Mouse (Mus musculus) lung, embryonic 14.5 days (tissue): ENCODE measurements around the gene Gm17334. TPM values are rescaled to one million over a fixed set of nuclear protein-coding genes. Genes with fewer than 3 reads are reported as not detected.

ENCODE experiments used
- ATAC-seq: fragments of 200-750 bp; cut with Nextera tagmentation; 2 replicates; pipeline ENCODE4 v1.8.0; 2017; ENCODE audit warnings: mild to moderate bottlenecking, moderate TSS enrichment, moderate library complexity; ENCODE audit not compliant: insufficient read depth
- DNase-seq: peaks from one replicate; pipeline ENCODE4 v3.0.0-alpha.2; 2015
- H3K27ac ChIP-seq: fragments of 300-500 bp; sonication (generic); 2 replicates; pipeline ENCODE4 v1.5.1; 2014; ENCODE audit warnings: low read depth, mild to moderate bottlenecking, moderate library complexity
- H3K27me3 ChIP-seq: fragments of 300-500 bp; sonication (generic); 2 replicates; pipeline ENCODE4 v1.6.1; 2014; ENCODE audit warnings: low read length, control low read depth; ENCODE audit not compliant: insufficient read depth
- H3K36me3 ChIP-seq: fragments of 300-500 bp; sonication (generic); 2 replicates; pipeline ENCODE4 v1.6.1; 2014; ENCODE audit warnings: control low read depth; ENCODE audit not compliant: insufficient read depth
- H3K4me1 ChIP-seq: fragments of 300-500 bp; sonication (generic); 2 replicates; pipeline ENCODE4 v1.6.1; 2014; ENCODE audit warnings: antibody characterized with exemption, control low read depth; ENCODE audit not compliant: insufficient read depth
- H3K4me2 ChIP-seq: fragments of 300-500 bp; sonication (generic); 2 replicates; pipeline ENCODE4 v1.6.1; 2014; ENCODE audit warnings: mild to moderate bottlenecking
- H3K4me3 ChIP-seq: fragments of 300-500 bp; sonication (generic); 2 replicates; pipeline ENCODE4 v1.5.1; 2014; ENCODE audit warnings: low read depth, low read length
- H3K9ac ChIP-seq: fragments of 300-500 bp; sonication (generic); 2 replicates; pipeline ENCODE4 v1.6.1; 2014
- H3K9me3 ChIP-seq: fragments of 300-500 bp; sonication (generic); 2 replicates; pipeline ENCODE4 v1.6.1; 2016; ENCODE audit warnings: low read depth, low read length, control low read depth
- CTCF ChIP-seq: IDR thresholded peaks from 2 replicates; pipeline ENCODE4 v1.5.1; 2016; ENCODE audit warnings: antibody characterized with exemption, low read depth
- WGBS: fragments of 180-500 bp; shearing (Covaris S2); extraction: QIAGEN DNeasy Blood & Tissue Kit; methylation state at CpG from one replicate; pipeline ENCODE4 v1.1.7; 2014; 5-methylcytosine and 5-hydroxymethylcytosine counted together
- polyA plus RNA-seq: library from polyadenylated mRNA; unstranded; fragments of >200 nt; fragmentation: Nextera tagmentation; extraction: Ambion mirVana; gene quantifications from 2 replicates; pipeline ENCODE4 v1.2.1, GENCODE M21; 2014

The Gm17334 gene
- polyA plus RNA-seq, 1 experiment from 2014 or later: 0.28 TPM

- no peaks in the 10 kb centered on the region for H3K9me3 ChIP-seq
These were observed 23.6 kb upstream of the Gm17334 start for GRCm38 (mm10) chr11:53796409-53797151.

GRCm38 (mm10) chr11:53795813-53796212, 22.8 kb upstream of the Gm17334 start:
- no peak overlapping the region for H3K9ac ChIP-seq
- no peak overlapping the region for H3K4me2 ChIP-seq
- ATAC-seq (peak; percentile 32; the same call in 1 of the 2 replicates), DNase-seq (peak; percentile 51)
- no peak overlapping the region for H3K4me3 ChIP-seq
- 27% methylated on average over 8 of the region's 8 CpGs for WGBS
- no peak for TF ChIP-seq CTCF
- H3K36me3 ChIP-seq: no peaks in the 10 kb centered on the region
- H3K27ac ChIP-seq: peak overlapping the region; percentile 85; the same call in 1 of the 2 replicates
- no peaks in the 10 kb centered on the region for H3K27me3 ChIP-seq
- H3K4me1 ChIP-seq: peaks cover 30% of the 10 kb centered on the region
- no peaks in the 10 kb centered on the region for H3K9me3 ChIP-seq

More at GRCm38 (mm10) chr11:53796409-53797151, 23.6 kb upstream of the Gm17334 start:
- peak; percentile 50 for DNase-seq
- Histone ChIP-seq H3K4me2 (peak overlapping the region; percentile 35), H3K27ac (peak overlapping the region; percentile 85), H3K4me1 (peaks cover 30% of the 10 kb centered on the region), H3K36me3 (no peaks in the 10 kb centered on the region), H3K4me3 (no peak overlapping the region), H3K9ac (0 out of 2 replicates have a peak overlapping the region, but pooled peaks have one; percentile 4), H3K27me3 (no peaks in the 10 kb centered on the region)
- no peak for TF ChIP-seq CTCF
- 36% methylated on average over 12 of the region's 12 CpGs for WGBS
- ATAC-seq: no peak

- 29% methylated on average over 25 of the region's 25 CpGs for WGBS
- Histone ChIP-seq H3K36me3 (no peaks in the 10 kb centered on the region), H3K4me3 (no peak overlapping the region), H3K27me3 (no peaks in the 10 kb centered on the region), H3K4me2 (peak overlapping the region; percentile 39), H3K9me3 (no peaks in the 10 kb centered on the region), H3K27ac (peak overlapping the region; percentile 85), H3K9ac (peak overlapping the region; percentile 17; the same call in 1 of the 2 replicates), H3K4me1 (peaks cover 30% of the 10 kb centered on the region)
- peak; percentile 63 for DNase-seq
- peak; percentile 73 for ATAC-seq
- peak; percentile 49 for TF ChIP-seq CTCF
These were observed 21.9 kb upstream of the Gm17334 start for GRCm38 (mm10) chr11:53794671-53795557.

GRCm38 (mm10) chr11:53794015-53794414, 21.0 kb upstream of the Gm17334 start:
- ATAC-seq (no peak), DNase-seq (peak; percentile 37)
- Histone ChIP-seq H3K27ac (peak overlapping the region; percentile 85; the same call in 1 of the 2 replicates), H3K9ac (no peak overlapping the region), H3K9me3 (no peaks in the 10 kb centered on the region), H3K4me2 (no peak overlapping the region), H3K27me3 (no peaks in the 10 kb centered on the region), H3K4me1 (peaks cover 30% of the 10 kb centered on the region), H3K4me3 (no peak overlapping the region), H3K36me3 (no peaks in the 10 kb centered on the region)
- WGBS: 60% methylated on average over 3 of the region's 3 CpGs
- no peak for TF ChIP-seq CTCF

GRCm38 (mm10) chr11:53792986-53793385, 20.0 kb upstream of the Gm17334 start:
- H3K9me3 ChIP-seq: no peaks in the 10 kb centered on the region
- H3K9ac ChIP-seq: no peak overlapping the region
- no peak overlapping the region for H3K4me2 ChIP-seq
- no peak overlapping the region for H3K27ac ChIP-seq
- no peak for ATAC-seq
- H3K36me3 ChIP-seq: no peaks in the 10 kb centered on the region
- 49% methylated on average over 3 of the region's 3 CpGs for WGBS
- H3K27me3 ChIP-seq: no peaks in the 10 kb centered on the region
- H3K4me1 ChIP-seq: peaks cover 30% of the 10 kb centered on the region
- no peak for TF ChIP-seq CTCF
- no peak overlapping the region for H3K4me3 ChIP-seq
- DNase-seq: peak; percentile 70

GRCm38 (mm10) chr11:53789277-53789676, 16.3 kb upstream of the Gm17334 start:
- H3K9ac ChIP-seq: no peak overlapping the region
- DNase-seq: no peak
- H3K36me3 ChIP-seq: no peaks in the 10 kb centered on the region
- no peak for ATAC-seq
- H3K27me3 ChIP-seq: no peaks in the 10 kb centered on the region
- no peaks in the 10 kb centered on the region for H3K9me3 ChIP-seq
- H3K4me2 ChIP-seq: no peak overlapping the region
- no peak overlapping the region for H3K27ac ChIP-seq
- H3K4me3 ChIP-seq: no peak overlapping the region
- no peak for TF ChIP-seq CTCF
- 66% methylated on average over 3 of the region's 3 CpGs for WGBS
- H3K4me1 ChIP-seq: 0 out of 2 replicates have a peak, but pooled peaks cover 4% of the 10 kb centered on the region

- H3K36me3 ChIP-seq: no peaks in the 10 kb centered on the region
- H3K4me3 ChIP-seq: no peak overlapping the region
- H3K27me3 ChIP-seq: no peaks in the 10 kb centered on the region
- H3K4me1 ChIP-seq: no peaks in the 10 kb centered on the region
- no peaks in the 10 kb centered on the region for H3K9me3 ChIP-seq
- DNase-seq (no peak), ATAC-seq (no peak)
- no peak overlapping the region for H3K9ac ChIP-seq
- no peak for TF ChIP-seq CTCF
- no peak overlapping the region for H3K4me2 ChIP-seq
- H3K27ac ChIP-seq: no peak overlapping the region
- 63% methylated on average over 8 of the region's 8 CpGs for WGBS
These were observed 15.2 kb upstream of the Gm17334 start for GRCm38 (mm10) chr11:53788196-53788595.
